In genomic region chrX:56531266-56531665, GRCm38 (mm10) we compare ENCODE assay signal across 8 mouse cellular contexts. TPM values are rescaled to one million over a fixed set of nuclear protein-coding genes. Genes with fewer than 3 reads are reported as not detected.
DNase-seq lines count a peak whose midpoint lies in the region; ATAC-seq lines count a peak whose summit lies in the region.
"Had no signal": no experiment of that assay in that cellular context is flagged by ENCODE, and none has a peak within 500 bp of the region (broad histone marks: within the 10 kb centered on the region; RNA-seq: fewer than 3 reads in every experiment).

No protein-coding gene starts in this region.

- ATAC-seq in CD4-positive, CD25-positive, alpha-beta regulatory T cell, adult 4 months, result peak; percentile 58
- ATAC-seq in megakaryocyte, adult 5-6 weeks (ENCODE audit: poor library complexity, severe bottlenecking), result peak; percentile 66

- intact Hi-C loops in gastrocnemius, postnatal 14 days (cut with DNase I; ENCODE audit: low total_unique reads), result no loop called here

- peak; percentile 25 for DNase-seq in MN1 (ENCODE audit: low spot score)
- peak; percentile 76 to 79 for DNase-seq in cerebellum, postnatal 14 days
- DNase-seq in gastrocnemius, postnatal 14 days, result peak; percentile 38
- peak; percentile 76 for DNase-seq in layer of hippocampus, postnatal 10 days (ENCODE audit: low spot score in 2 of 2)
- DNase-seq in spleen, adult 18-20 months, result peak; percentile 13 to 65

RNA-seq across cellular contexts. Expression of gene Gm10477, which starts 6.7 kb away (rescaled TPM):
- polyA plus RNA-seq in CD4-positive, CD25-positive, alpha-beta regulatory T cell, adult 4 months (2017; shearing (Covaris generic)), result not detected
- not detected for total RNA-seq in gastrocnemius, postnatal 14 days (2021)
- not detected for total RNA-seq in layer of hippocampus, postnatal 10 days (2021)
- not detected in 2 replicates for total RNA-seq in megakaryocyte, adult 5-6 weeks (2015)
- total RNA-seq in megakaryocyte, adult 5-6 weeks (2017), result not detected in 2 replicates
- polyA plus RNA-seq: limb, embryonic 13.5 days had no signal

RNA-seq across cellular contexts. Expression of gene Gm648, which starts 18.1 kb away (rescaled TPM):
- polyA plus RNA-seq in CD4-positive, CD25-positive, alpha-beta regulatory T cell, adult 4 months (2017; shearing (Covaris generic)), result not detected
- not detected for total RNA-seq in gastrocnemius, postnatal 14 days (2021)
- not detected for total RNA-seq in layer of hippocampus, postnatal 10 days (2021)
- total RNA-seq in megakaryocyte, adult 5-6 weeks (2015), result 0.36 TPM in 1 of 2 replicates, not detected in the other
- total RNA-seq in megakaryocyte, adult 5-6 weeks (2017), result not detected in 2 replicates
- polyA plus RNA-seq: limb, embryonic 13.5 days had no signal

Comparison
In these comparisons a context has a peak if more than half of its experiments do, and no peak if none do; other contexts are left out.
1. Peak in every context shown above with its lines: DNase-seq and ATAC-seq.
2. DNase-seq: peak in every context shown above with its lines; median percentile 78 in cerebellum, postnatal 14 days; 76 in layer of hippocampus, postnatal 10 days; 39 in spleen, adult 18-20 months; 38 in gastrocnemius, postnatal 14 days; 25 in MN1.